Mouse (Mus musculus) Patski (cell line): ENCODE data around the gene Spag6l. TPM values are rescaled to one million over a fixed set of nuclear protein-coding genes. Genes with fewer than 3 reads are reported as not detected.

Source experiments
- ATAC-seq: fragments of 100-300 bp; one replicate; pipeline ENCODE4 v1.8.0; 2021
- CTCF ChIA-PET: fragments of 350-600 bp; sonication (Branson Sonifier 250); formaldehyde crosslinking; loops from one replicate; lab custom pipeline; 2022; ENCODE audit warnings: inconsistent platforms; lab: Charles Lee
- POLR2A ChIA-PET: fragments of 350-600 bp; sonication (Branson Sonifier 250); formaldehyde crosslinking; loops from one replicate; lab custom pipeline; 2022; ENCODE audit warnings: antibody characterized with exemption, inconsistent platforms; lab: Charles Lee
- DNase-seq: peaks from one replicate; pipeline ENCODE4 v3.0.0-alpha.2; 2011; ENCODE audit warnings: low read depth, low spot score
- H3K27me3 ChIP-seq: fragments of 371-371 bp; one replicate; pipeline ENCODE4 v1.5.1; 2021
- CTCF ChIP-seq: fragments of 100-300 bp; IDR thresholded peaks from one replicate; pipeline ENCODE4 v1.5.1; 2021
- in situ Hi-C: fragments of 300-500 bp; cut with MboI; formaldehyde crosslinking; loops from 3 replicates; pipeline ENCODE4 v1.11.1; 2018; ENCODE audit warnings: low pct_unique_long_range_greater_than_20kb, mixed read lengths
- polyA plus RNA-seq: library from polyadenylated mRNA; unstranded; gene quantifications from one replicate; pipeline ENCODE4 v1.2.3, GENCODE M21; 2021

The Spag6l gene
- polyA plus RNA-seq = 0.08 TPM

GRCm38 (mm10) chr16:16828757-16829615 lies at the start of gene Spag6l:
Spag6l (minus strand) TSS chr16:16829456.
- TF ChIP-seq CTCF = peak; percentile 60

DNA sequence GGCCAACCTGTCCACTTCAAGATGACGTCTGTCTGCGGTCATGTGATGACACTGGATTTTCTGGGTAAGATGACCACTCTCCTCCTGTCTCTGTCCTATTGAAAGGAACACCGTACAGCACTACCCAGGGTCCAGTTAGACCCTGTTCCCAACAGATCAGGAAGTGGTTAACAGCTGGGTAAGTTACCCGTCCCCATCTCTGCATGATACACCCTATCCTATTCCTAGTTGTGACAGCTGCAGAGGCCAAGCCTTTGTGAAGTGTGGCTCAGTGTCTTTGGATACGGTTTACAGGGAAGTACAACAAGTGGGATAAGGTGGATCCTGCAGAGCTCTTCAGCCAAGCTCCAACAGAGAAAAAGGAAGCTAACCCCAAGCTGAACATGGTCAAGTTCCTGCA lies 49.8 kb upstream of the Spag6l start:
- no peaks in the 10 kb centered on the region for H3K27me3 ChIP-seq
- in situ Hi-C loops = no loop called here
- DNase-seq = no peak
- no peak for ATAC-seq
- CTCF ChIA-PET = no interaction called here
- POLR2A ChIA-PET = no interaction called here
- no peak for TF ChIP-seq CTCF

More at GRCm38 (mm10) chr16:16828757-16829615, at the start of gene Spag6l:
- H3K27me3 ChIP-seq = peaks cover 10% of the 10 kb centered on the region
- in situ Hi-C loops = no loop called here
- POLR2A ChIA-PET = no interaction called here
- ATAC-seq = peak; percentile 39
- DNase-seq = no peak
- CTCF ChIA-PET = no interaction called here

- peak; percentile 43 for TF ChIP-seq CTCF
- peak; percentile 98 for ATAC-seq
Measured at GRCm38 (mm10) chr16:16870617-16871331, 41.5 kb upstream of the Spag6l start, which contains the start of the genes Top3b and Vpreb1. Top3b (plus strand) TSS chr16:16870736. Vpreb1 (minus strand) TSS chr16:16870843.

GRCm38 (mm10) chr16:16870241-16870616 lies 41.0 kb upstream of the Spag6l start:
- POLR2A ChIA-PET = no interaction called here
- CTCF ChIA-PET = interaction anchor here (1.0 to 1.7 kb wide), 2 partner anchors 15 to 24 kb away, joined by 3 to 7 read pairs; no protein-coding TSS in a partner anchor
- TF ChIP-seq CTCF = no peak
- H3K27me3 ChIP-seq = no peaks in the 10 kb centered on the region
- in situ Hi-C loops = loop anchor here (25.0 kb wide), 1 partner anchor 1117 kb away; the partner anchor contains the start of gene Vpreb2
- DNase-seq = no peak
- no peak for ATAC-seq

More at GRCm38 (mm10) chr16:16870617-16871331, 41.5 kb upstream of the Spag6l start, which contains the start of the genes Top3b and Vpreb1:
- in situ Hi-C loops = loop anchor here (25.0 kb wide), 1 partner anchor 1117 kb away; the partner anchor contains the start of gene Vpreb2
- POLR2A ChIA-PET = interaction anchor here (0.9 to 1.2 kb wide), 3 partner anchors 22 to 28 kb away, joined by 3 to 5 read pairs (median 3); no protein-coding TSS in a partner anchor
- no peaks in the 10 kb centered on the region for H3K27me3 ChIP-seq
- CTCF ChIA-PET = interaction anchor here (1.0 to 1.7 kb wide), 3 partner anchors 16 to 26 kb away, joined by 3 to 7 read pairs (median 4); partner anchors contain the start of gene Ppm1f
- peak; percentile 75 for DNase-seq

DNA sequence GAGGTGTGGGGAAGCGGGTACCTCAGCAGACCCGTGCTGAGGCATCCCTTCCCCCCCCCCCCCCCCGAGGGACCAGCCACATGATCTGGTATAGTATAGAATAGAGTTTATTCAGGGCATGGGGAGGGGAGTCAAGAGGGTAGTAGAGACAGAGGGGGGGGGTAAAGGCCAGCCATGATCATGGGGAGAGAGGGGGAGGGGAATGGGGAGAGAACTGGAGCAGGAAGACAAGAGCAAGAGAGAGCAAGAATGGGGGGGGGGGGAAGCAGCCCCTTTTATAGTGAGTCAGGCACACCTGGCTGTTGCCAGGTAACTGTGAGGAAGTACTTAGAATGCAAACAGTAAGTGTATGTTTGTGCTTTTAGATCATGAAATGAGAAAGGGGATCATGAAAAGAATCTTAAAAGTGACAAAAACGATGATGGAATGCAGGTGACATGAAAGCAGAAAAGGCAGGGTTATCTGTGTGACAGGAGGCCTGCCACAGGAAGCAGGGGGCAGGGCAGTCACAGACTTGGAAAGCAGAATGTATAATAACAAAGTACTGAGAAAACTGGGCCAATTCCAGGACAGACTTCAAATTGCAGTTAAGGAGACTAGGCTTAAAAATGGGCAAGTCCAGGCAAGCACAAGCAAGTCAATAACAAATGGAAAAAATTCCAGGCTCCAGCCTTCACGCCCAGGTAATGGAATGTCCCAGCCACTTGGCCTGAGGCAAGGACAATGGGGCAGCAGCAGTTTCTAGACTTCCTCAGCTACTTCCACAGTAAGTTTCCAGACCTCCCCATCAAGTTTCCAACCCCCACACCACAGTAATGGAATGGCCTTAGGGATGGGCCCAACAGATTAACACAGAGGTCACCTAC lies 36.7 kb upstream of the Spag6l start:
- in situ Hi-C loops = loop anchor here (25.0 kb wide), 1 partner anchor 1121 kb away; the partner anchor contains the start of gene Vpreb2
- ChIA-PET POLR2A (no interaction called here), CTCF (no interaction called here)
- no peaks in the 10 kb centered on the region for H3K27me3 ChIP-seq
- TF ChIP-seq CTCF = no peak
- ATAC-seq (no peak), DNase-seq (no peak)

GRCm38 (mm10) chr16:16865217-16865616 lies 36.0 kb upstream of the Spag6l start:
- in situ Hi-C loops = loop anchor here (25.0 kb wide), 1 partner anchor 1122 kb away; the partner anchor contains the start of gene Vpreb2
- no peak for ATAC-seq

DNA sequence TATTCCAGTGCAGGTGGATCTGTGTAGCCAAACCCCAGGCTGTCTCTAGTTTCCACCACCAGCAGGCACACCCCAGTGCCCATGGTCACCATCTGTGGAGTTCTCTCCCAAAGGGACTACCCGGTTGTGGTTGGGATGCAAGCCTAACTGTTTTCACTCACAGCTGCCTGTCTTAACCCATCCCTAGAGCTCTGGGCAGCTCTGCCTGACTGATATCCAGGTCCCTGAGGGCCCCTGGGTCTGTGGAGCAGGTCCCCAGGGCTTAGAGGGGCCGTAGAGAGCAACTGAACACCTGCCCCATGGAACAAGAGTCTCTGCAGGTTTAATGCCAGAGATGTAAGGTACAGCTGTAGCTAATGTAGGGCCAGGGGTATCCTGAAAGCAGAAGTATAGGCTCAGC lies 34.7 kb upstream of the Spag6l start, which contains the start of gene Igll1:
TSS of gene Igll1 (minus strand) at position 8 of the 400 bp plus-strand sequence.
- DNase-seq (no peak), ATAC-seq (no peak)
- no peak for TF ChIP-seq CTCF
- in situ Hi-C loops = loop anchor here (25.0 kb wide), 1 partner anchor 1123 kb away; the partner anchor contains the start of gene Vpreb2
- POLR2A ChIA-PET = no interaction called here
- no peaks in the 10 kb centered on the region for H3K27me3 ChIP-seq
- CTCF ChIA-PET = interaction anchor here (1.5 to 2.2 kb wide), 2 partner anchors 9 to 12 kb away, joined by 6 to 10 read pairs; no protein-coding TSS in a partner anchor

More at GRCm38 (mm10) chr16:16865217-16865616, 36.0 kb upstream of the Spag6l start:
- H3K27me3 ChIP-seq = no peaks in the 10 kb centered on the region
- ChIA-PET CTCF (interaction anchor here (1.5 to 2.2 kb wide), 2 partner anchors 10 to 13 kb away, joined by 6 to 10 read pairs; no protein-coding TSS in a partner anchor), POLR2A (no interaction called here)
- no peak for DNase-seq
- no peak for TF ChIP-seq CTCF

DNA sequence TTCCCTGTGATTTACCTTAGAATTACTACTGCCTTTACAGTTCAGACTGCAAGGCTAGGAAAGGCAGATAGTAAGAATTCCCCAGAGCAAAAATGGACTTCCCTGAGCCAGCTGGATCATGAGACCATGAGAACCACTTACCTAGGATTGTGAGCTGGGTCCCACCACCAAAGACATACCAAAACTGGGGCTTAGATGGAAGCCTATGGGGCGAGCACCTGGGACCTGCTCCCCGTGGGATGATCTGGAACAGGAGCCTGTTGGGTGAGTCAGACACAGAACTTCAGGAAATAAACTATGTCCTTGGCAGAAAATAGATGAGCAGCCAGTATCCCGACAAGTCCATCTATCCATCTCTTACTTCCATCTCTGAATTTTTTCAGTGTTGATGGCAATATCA lies 33.0 kb upstream of the Spag6l start:
- no peaks in the 10 kb centered on the region for H3K27me3 ChIP-seq
- ATAC-seq = no peak
- ChIA-PET POLR2A (no interaction called here), CTCF (no interaction called here)
- no peak for TF ChIP-seq CTCF
- DNase-seq = no peak
- in situ Hi-C loops = loop anchor here (25.0 kb wide), 1 partner anchor 1125 kb away; the partner anchor contains the start of gene Vpreb2
